Mouse (Mus musculus) lung, postnatal 14 days (tissue): ENCODE results near the gene Lysmd1.

Source experiments
- DNase-seq: peaks from one replicate; pipeline ENCODE4 v3.0.0; 2021

Lysmd1 gene

GRCm38 (mm10) chr3:95139586-95140288 is 5.8 kb downstream of the Lysmd1 start:
- no peak for DNase-seq

GRCm38 (mm10) chr3:95140289-95140595 is 6.4 kb downstream of the Lysmd1 start:
- DNase-seq: no peak

- DNase-seq: no peak
These were observed 6.9 kb downstream of the Lysmd1 start for GRCm38 (mm10) chr3:95140795-95141194.

- DNase-seq: no peak
These were observed 7.6 kb downstream of the Lysmd1 start for GRCm38 (mm10) chr3:95141474-95141873.

GRCm38 (mm10) chr3:95141952-95142616 is 8.2 kb downstream of the Lysmd1 start, which contains the start of gene Tnfaip8l2:
Tnfaip8l2 (minus strand) TSS chr3:95142360.
- peak; percentile 49 for DNase-seq

GRCm38 (mm10) chr3:95142617-95143011 is 8.7 kb downstream of the Lysmd1 start:
- DNase-seq: peak; percentile 92

GRCm38 (mm10) chr3:95147924-95148323 is 14.0 kb downstream of the Lysmd1 start:
- DNase-seq: no peak

- peak; percentile 54 for DNase-seq
These were observed 20.0 kb downstream of the Lysmd1 start for GRCm38 (mm10) chr3:95153874-95154273.

GRCm38 (mm10) chr3:95159511-95159986 is 25.7 kb downstream of the Lysmd1 start:
- no peak for DNase-seq

- peak; percentile 88 for DNase-seq
These were observed 26.4 kb downstream of the Lysmd1 start, which contains the start of gene Sema6c for GRCm38 (mm10) chr3:95159987-95160963. Sema6c (plus strand) TSS chr3:95160457.

GRCm38 (mm10) chr3:95161041-95161551 is 27.2 kb downstream of the Lysmd1 start:
- DNase-seq: no peak

GRCm38 (mm10) chr3:95161618-95162344 is 27.9 kb downstream of the Lysmd1 start:
- no peak for DNase-seq

- no peak for DNase-seq
These were observed 28.4 kb downstream of the Lysmd1 start for GRCm38 (mm10) chr3:95162345-95162628.

GRCm38 (mm10) chr3:95163419-95164255 is 29.7 kb downstream of the Lysmd1 start:
- DNase-seq: no peak

GRCm38 (mm10) chr3:95164256-95164550 is 30.3 kb downstream of the Lysmd1 start:
- no peak for DNase-seq

GRCm38 (mm10) chr3:95164840-95165239 is 31.0 kb downstream of the Lysmd1 start:
- no peak for DNase-seq

- DNase-seq: no peak
These were observed 36.1 kb downstream of the Lysmd1 start for GRCm38 (mm10) chr3:95169996-95170395.

- no peak for DNase-seq
These were observed 37.2 kb downstream of the Lysmd1 start for GRCm38 (mm10) chr3:95171105-95171504.

GRCm38 (mm10) chr3:95172526-95173255 is 38.8 kb downstream of the Lysmd1 start:
- DNase-seq: no peak

GRCm38 (mm10) chr3:95173256-95173949 is 39.5 kb downstream of the Lysmd1 start:
- DNase-seq: peak; percentile 19
